Mouse (Mus musculus) CH12F3 (cell line): ENCODE measurements around the gene Bahcc1.

ENCODE experiments used
- in situ Hi-C: fragments of 300-500 bp; cut with MboI; formaldehyde crosslinking; loops from 2 replicates; pipeline ENCODE4 v1.14.3; 2020; ENCODE audit warnings: low sequenced_read_pairs

Gene Bahcc1

GRCm38 (mm10) chr11:120241981-120242725 lies 9.4 kb downstream of the Bahcc1 start:
- in situ Hi-C loops, result no loop called here

- in situ Hi-C loops, result no loop called here
These were observed 10.2 kb downstream of the Bahcc1 start for GRCm38 (mm10) chr11:120242726-120243530.

GRCm38 (mm10) chr11:120243531-120243820 lies 10.7 kb downstream of the Bahcc1 start:
- in situ Hi-C loops, result no loop called here

DNA sequence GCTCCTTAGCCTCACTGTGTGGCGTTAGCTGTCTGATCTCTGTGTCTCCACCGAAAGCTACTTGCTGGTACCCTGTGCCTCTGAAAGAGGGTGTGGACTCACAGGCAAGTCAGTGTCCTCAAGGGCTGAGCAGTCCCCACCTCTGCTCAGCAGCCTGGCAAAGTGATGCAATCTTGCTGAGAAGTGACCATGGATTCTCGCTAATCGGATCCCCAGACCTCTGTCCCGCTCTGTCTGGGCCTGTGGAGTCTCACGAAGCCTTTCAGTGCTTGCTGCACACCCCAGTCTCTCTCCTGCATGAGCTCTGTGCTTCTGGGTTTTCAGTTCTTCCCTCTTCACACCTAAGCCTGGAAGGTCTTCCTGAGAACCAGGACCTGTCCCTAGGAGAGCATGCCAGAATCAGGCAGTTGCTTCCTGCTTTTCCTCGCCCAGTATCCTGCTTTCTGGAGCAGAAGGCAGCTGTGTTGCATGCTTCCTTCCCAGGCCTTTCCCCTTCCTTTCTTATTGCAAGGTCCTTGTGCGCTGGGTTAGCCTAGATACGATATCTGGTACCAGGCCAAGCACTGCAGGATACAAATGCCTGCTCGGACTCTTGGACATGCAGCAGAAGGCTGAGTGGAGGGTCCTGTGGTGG lies 15.5 kb downstream of the Bahcc1 start:
- in situ Hi-C loops, result no loop called here

GRCm38 (mm10) chr11:120248899-120249298 lies 16.2 kb downstream of the Bahcc1 start:
- in situ Hi-C loops, result no loop called here

- in situ Hi-C loops, result no loop called here
These were observed 18.5 kb downstream of the Bahcc1 start for GRCm38 (mm10) chr11:120250991-120251949.

- in situ Hi-C loops, result no loop called here
These were observed 19.2 kb downstream of the Bahcc1 start for GRCm38 (mm10) chr11:120251950-120252308.

- in situ Hi-C loops, result no loop called here
These were observed 19.7 kb downstream of the Bahcc1 start for GRCm38 (mm10) chr11:120252398-120252797.

GRCm38 (mm10) chr11:120252843-120253645 lies 20.3 kb downstream of the Bahcc1 start:
- in situ Hi-C loops, result no loop called here

- in situ Hi-C loops, result no loop called here
These were observed 21.0 kb downstream of the Bahcc1 start for GRCm38 (mm10) chr11:120253646-120254315.

DNA sequence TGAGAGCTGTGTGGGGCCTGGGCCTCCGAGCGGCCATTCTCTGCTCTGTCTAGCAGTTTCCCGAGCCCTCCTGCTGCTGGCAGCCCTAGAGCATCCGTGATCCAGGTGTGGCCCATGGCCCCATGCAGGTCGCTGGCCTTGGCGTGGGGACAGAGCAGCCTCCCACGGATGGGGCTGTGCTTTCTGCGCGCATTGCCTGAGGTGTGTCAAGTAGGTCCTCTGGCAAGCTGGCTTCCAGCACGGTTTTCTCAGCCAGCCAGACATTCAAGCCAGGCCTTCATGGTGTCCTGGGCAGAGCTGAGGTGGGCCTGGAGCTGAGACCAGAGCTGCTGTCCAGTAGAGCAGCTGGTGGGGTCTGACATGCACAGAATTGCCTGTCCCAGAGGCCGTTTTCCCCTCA lies 21.7 kb downstream of the Bahcc1 start:
- in situ Hi-C loops, result no loop called here

GRCm38 (mm10) chr11:120255038-120255437 lies 22.3 kb downstream of the Bahcc1 start:
- in situ Hi-C loops, result no loop called here

- in situ Hi-C loops, result no loop called here
These were observed 22.8 kb downstream of the Bahcc1 start for GRCm38 (mm10) chr11:120255499-120255898.

GRCm38 (mm10) chr11:120256108-120256507 lies 23.4 kb downstream of the Bahcc1 start:
- in situ Hi-C loops, result no loop called here

DNA sequence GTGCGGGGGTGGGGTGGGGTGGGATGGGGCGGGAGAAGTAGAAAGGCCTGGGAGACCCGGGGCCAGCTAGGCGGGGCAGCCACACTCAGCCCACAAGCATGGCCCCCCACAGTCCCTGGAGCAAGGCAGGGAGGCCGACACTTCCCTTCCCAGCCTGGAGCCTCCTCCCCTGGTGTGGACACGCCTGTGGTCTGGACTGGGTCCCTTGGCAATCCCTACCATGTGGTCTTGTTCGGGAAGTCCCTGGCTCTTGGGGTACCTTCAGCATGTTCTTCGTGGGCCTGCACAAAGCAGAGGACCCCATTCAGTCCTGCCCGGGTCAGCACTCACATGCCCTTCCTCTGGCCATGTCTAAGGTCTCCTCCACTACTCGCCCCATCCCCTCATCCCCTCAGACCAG lies 23.8 kb downstream of the Bahcc1 start:
- in situ Hi-C loops, result no loop called here

DNA sequence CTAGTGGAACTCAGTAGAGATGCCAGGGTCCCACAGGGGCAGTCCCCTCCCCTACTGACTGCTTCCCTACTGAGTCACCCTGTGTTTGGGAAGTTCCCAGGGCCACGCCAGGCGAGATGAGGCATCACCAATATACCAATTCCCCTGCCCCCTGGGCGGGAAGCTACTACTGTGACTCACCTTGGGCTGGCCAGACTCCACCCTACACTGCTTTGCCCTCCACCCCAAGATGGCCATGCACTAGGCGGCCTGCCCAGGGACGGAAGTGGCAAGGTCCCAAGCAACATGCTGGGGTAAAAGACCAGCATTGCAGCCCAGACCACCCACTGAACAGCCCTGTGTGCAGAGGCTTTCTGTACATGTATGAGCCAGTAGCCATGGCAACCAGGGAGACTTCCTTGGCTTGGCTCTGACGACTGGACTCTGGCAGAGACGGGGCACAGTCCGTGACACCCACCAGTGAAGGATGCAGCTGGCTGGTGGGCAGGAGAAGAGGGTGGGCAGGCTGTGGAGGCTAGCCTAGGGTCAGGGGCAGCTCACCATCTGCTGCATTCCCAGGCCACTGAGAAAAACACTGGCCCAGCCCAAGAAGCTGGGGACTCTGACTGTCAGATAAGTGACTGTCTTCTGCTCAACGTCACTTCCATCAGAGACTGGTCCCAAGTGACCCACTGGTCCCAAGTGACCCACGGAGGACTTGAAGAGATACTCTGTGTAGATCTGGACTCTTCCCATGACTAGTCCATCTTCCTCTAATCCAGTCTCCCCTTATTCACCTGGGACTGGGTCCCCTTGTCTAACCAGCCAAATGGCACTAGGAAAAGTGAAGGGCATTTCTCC lies 24.5 kb downstream of the Bahcc1 start:
- in situ Hi-C loops, result no loop called here

DNA sequence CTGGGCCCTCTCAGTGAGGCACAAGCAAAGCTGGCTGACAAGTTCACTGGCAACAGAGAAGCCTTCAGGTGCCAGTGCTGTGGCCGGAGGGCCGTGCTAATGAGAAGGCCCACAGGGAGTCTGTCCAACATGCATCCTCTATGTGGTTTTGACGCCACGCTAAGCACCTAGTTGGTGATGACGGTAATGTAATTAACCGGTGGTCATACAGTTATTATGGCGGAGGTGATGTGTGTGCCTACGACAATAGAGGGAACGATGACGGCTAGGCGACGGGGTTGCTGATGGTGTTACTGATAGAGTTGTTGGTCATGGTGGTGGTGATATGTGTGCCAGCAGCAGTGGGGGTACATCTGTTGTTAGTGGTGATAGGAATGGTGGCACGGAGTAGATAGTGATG lies 25.2 kb downstream of the Bahcc1 start:
- in situ Hi-C loops, result no loop called here

DNA sequence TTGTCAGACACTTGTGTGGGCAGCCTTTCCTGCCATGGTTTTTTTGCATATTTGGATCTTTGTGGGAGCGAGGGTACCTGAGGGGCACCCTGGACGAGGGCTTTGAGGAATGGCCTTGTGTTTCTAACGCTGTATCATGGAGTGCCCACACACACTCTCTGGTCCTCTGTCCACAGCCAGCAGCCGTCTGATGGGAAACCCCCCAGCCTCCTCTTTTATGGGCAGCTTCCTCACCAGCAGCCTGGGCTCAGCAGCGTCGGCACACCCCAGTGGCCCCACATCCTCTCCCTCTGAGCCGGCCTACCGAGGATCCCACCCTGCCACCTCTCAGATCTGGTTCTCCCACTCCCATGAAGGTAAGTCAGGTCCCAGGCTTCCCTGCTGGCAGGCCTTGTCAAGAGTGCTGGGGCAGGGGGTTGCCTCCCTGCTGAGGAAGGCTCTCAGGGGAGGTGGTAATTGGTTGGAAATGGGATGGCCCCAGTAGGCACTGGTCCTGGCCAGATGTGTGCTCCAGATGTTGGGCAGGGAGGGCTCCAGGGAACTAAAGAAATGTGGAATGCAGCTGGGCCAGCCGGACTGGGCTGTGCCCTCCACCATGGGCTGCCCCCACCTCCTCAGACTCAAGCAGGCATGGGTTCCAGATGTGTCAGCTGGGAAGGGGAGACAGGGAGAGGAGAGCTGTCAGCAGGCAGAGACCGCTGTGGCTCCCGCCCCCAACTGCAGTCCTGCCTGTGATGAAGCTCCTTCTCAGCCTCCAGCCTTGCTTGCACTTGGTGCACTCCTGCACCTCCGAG lies 26.3 kb downstream of the Bahcc1 start:
- in situ Hi-C loops, result no loop called here
